Comparison of ENCODE assay signal across 17 mouse cellular contexts in the genomic region with DNA sequence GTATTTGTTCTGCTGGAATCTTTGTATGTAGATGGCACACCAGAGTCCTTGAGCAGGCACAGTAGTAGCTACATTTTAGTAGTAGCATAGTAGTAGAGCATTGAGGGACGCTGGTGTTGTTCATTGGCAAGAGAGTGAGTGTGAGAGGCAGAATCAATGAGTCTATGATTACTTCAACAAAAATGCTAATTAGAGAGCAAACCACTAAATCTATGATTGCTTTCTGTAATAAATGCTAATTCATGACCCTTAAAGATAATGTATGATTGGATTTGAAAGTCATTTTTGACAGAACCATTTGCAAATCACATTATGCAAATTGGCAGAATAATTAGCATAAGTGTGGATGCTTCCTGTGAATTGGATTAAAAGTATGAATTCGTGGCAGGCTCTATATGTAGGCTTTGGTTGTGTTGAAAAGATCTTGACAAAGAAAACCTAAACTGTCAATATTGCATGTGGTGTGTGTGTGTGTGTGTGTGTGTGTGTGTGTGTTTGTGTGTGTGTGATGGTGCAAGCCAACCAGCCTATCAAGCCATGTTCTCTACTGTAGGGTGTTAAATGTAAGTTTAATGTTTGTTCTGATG.
A peak's percentile ranks its signal among the peaks of the same experiment; 100 is the strongest.
DNase-seq lines count a peak whose midpoint lies in the region; ATAC-seq and TF ChIP-seq lines count a peak whose summit lies in the region.
"Had no signal": no experiment of that assay in that cellular context is flagged by ENCODE, and none has a peak within 500 bp of the region (broad histone marks: within the 10 kb centered on the region; RNA-seq: fewer than 3 reads in every experiment).

No protein-coding gene starts in this region.

- H3K4me2 ChIP-seq in forebrain, embryonic 12.5 days = no peak overlapping the region
- H3K4me2 ChIP-seq in hindbrain, embryonic 13.5 days = no peak overlapping the region
- no peak overlapping the region for H3K4me2 ChIP-seq in hindbrain, embryonic 16.5 days (ENCODE audit: low read length)
- H3K4me2 ChIP-seq in midbrain, embryonic 15.5 days = no peak overlapping the region
- H3K4me2 ChIP-seq in midbrain, embryonic 11.5 days = no peak overlapping the region
- no peak overlapping the region for H3K4me2 ChIP-seq in stomach, postnatal 0 days (replicated peaks; ENCODE audit: low read depth)
- H3K4me2 ChIP-seq: limb, embryonic 13.5 days; lung, embryonic 15.5 days had no signal

- no peaks in the 10 kb centered on the region for H3K9me3 ChIP-seq in forebrain, embryonic 12.5 days
- no peaks in the 10 kb centered on the region for H3K9me3 ChIP-seq in forebrain, embryonic 10.5 days
- H3K9me3 ChIP-seq in hindbrain, embryonic 13.5 days = no peaks in the 10 kb centered on the region
- H3K9me3 ChIP-seq in hindbrain, embryonic 16.5 days (ENCODE audit: control insufficient read depth, low read length) = no peaks in the 10 kb centered on the region
- H3K9me3 ChIP-seq in midbrain, embryonic 15.5 days = no peaks in the 10 kb centered on the region
- no peaks in the 10 kb centered on the region for H3K9me3 ChIP-seq in midbrain, embryonic 11.5 days (ENCODE audit: control insufficient read depth, low read length)
- no peaks in the 10 kb centered on the region for H3K9me3 ChIP-seq in stomach, postnatal 0 days (ENCODE audit: control insufficient read depth, low read length)
- H3K9me3 ChIP-seq: limb, embryonic 13.5 days; lung, embryonic 15.5 days had no signal

- no peaks in the 10 kb centered on the region for H3K27me3 ChIP-seq in forebrain, embryonic 12.5 days
- no peaks in the 10 kb centered on the region for H3K27me3 ChIP-seq in forebrain, embryonic 10.5 days (ENCODE audit: poor library complexity, severe bottlenecking)
- H3K27me3 ChIP-seq in hindbrain, embryonic 13.5 days = no peaks in the 10 kb centered on the region
- H3K27me3 ChIP-seq in hindbrain, embryonic 16.5 days (replicated peaks; ENCODE audit: control insufficient read depth, insufficient read depth, low read length) = no peaks in the 10 kb centered on the region
- no peaks in the 10 kb centered on the region for H3K27me3 ChIP-seq in midbrain, embryonic 15.5 days (replicated peaks)
- no peaks in the 10 kb centered on the region for H3K27me3 ChIP-seq in midbrain, embryonic 11.5 days (ENCODE audit: control insufficient read depth, insufficient read depth, low read length)
- no peaks in the 10 kb centered on the region for H3K27me3 ChIP-seq in stomach, postnatal 0 days (ENCODE audit: control insufficient read depth, insufficient read depth, low read length)
- H3K27me3 ChIP-seq: limb, embryonic 13.5 days; lung, embryonic 15.5 days had no signal

- TF ChIP-seq CTCF in stomach, postnatal 0 days (IDR thresholded peaks at IDR 0.05; ENCODE audit: low read depth) = no peak

- WGBS in forebrain, embryonic 12.5 days = 63% methylated on average over 2 of the region's 2 CpGs
- 89% methylated on average over 2 of the region's 2 CpGs for WGBS in forebrain, embryonic 10.5 days
- 61% methylated on average over 2 of the region's 2 CpGs for WGBS in hindbrain, embryonic 13.5 days
- WGBS in hindbrain, embryonic 16.5 days = 61% methylated on average over 2 of the region's 2 CpGs
- 55% methylated on average over 2 of the region's 2 CpGs for WGBS in midbrain, embryonic 15.5 days
- WGBS in midbrain, embryonic 11.5 days = 80% methylated on average over 2 of the region's 2 CpGs
- WGBS in stomach, postnatal 0 days = 86% methylated on average over 2 of the region's 2 CpGs

- peak overlapping the region; percentile 13; the same call in 1 of the 2 replicates for H3K27ac ChIP-seq in forebrain, embryonic 12.5 days
- no peak overlapping the region for H3K27ac ChIP-seq in forebrain, embryonic 10.5 days
- H3K27ac ChIP-seq in hindbrain, embryonic 13.5 days = peak overlapping the region; percentile 61
- no peak overlapping the region for H3K27ac ChIP-seq in hindbrain, embryonic 16.5 days (ENCODE audit: low read depth, low read length)
- peak overlapping the region; percentile 60; the same call in 1 of the 2 replicates for H3K27ac ChIP-seq in midbrain, embryonic 15.5 days
- H3K27ac ChIP-seq in midbrain, embryonic 11.5 days (ENCODE audit: low read depth, low read length) = no peak overlapping the region
- H3K27ac ChIP-seq in stomach, postnatal 0 days (replicated peaks) = peak overlapping the region; percentile 72; the same call in 1 of the 2 replicates
- H3K27ac ChIP-seq: kidney, postnatal 0 days; limb, embryonic 13.5 days; liver, embryonic 14.5 days; lung, embryonic 15.5 days had no signal

- ATAC-seq in forebrain, embryonic 12.5 days (ENCODE audit: low FRiP score) = peak; percentile 49; the same call in 1 of the 2 replicates
- ATAC-seq in hindbrain, embryonic 13.5 days (ENCODE audit: low FRiP score) = 0 out of 2 replicates have a peak, but pooled peaks have one; percentile 40
- ATAC-seq in hindbrain, embryonic 16.5 days = no peak
- ATAC-seq in midbrain, embryonic 15.5 days (replicated peaks) = peak; percentile 38
- ATAC-seq in midbrain, embryonic 11.5 days (ENCODE audit: low FRiP score) = no peak
- ATAC-seq in stomach, postnatal 0 days (ENCODE audit: low FRiP score, low TSS enrichment) = no peak

- no peak for TF ChIP-seq EP300 in stomach, postnatal 0 days (optimal IDR thresholded peaks at IDR 0.05)

- H3K4me3 ChIP-seq in forebrain, embryonic 12.5 days (replicated peaks) = no peak overlapping the region
- H3K4me3 ChIP-seq in forebrain, embryonic 10.5 days = no peak overlapping the region
- no peak overlapping the region for H3K4me3 ChIP-seq in hindbrain, embryonic 13.5 days
- H3K4me3 ChIP-seq in hindbrain, embryonic 16.5 days (ENCODE audit: low read length) = no peak overlapping the region
- H3K4me3 ChIP-seq in midbrain, embryonic 15.5 days = no peak overlapping the region
- no peak overlapping the region for H3K4me3 ChIP-seq in midbrain, embryonic 11.5 days (ENCODE audit: low read depth, low read length)
- no peak overlapping the region for H3K4me3 ChIP-seq in stomach, postnatal 0 days (ENCODE audit: low read depth, low read length)
- H3K4me3 ChIP-seq: limb, embryonic 13.5 days; lung, embryonic 15.5 days had no signal

- H3K36me3 ChIP-seq in forebrain, embryonic 12.5 days (replicated peaks) = peaks cover 8% of the 10 kb centered on the region
- H3K36me3 ChIP-seq in forebrain, embryonic 10.5 days (replicated peaks) = peaks cover 12% of the 10 kb centered on the region
- peaks cover 9% of the 10 kb centered on the region for H3K36me3 ChIP-seq in hindbrain, embryonic 13.5 days
- H3K36me3 ChIP-seq in hindbrain, embryonic 16.5 days (ENCODE audit: control insufficient read depth, insufficient read depth, low read length) = no peaks in the 10 kb centered on the region
- no peaks in the 10 kb centered on the region for H3K36me3 ChIP-seq in midbrain, embryonic 15.5 days (replicated peaks)
- H3K36me3 ChIP-seq in midbrain, embryonic 11.5 days (ENCODE audit: control insufficient read depth, insufficient read depth, low read length) = 0 out of 2 replicates have a peak, but pooled peaks cover 2% of the 10 kb centered on the region
- peaks cover 4% of the 10 kb centered on the region for H3K36me3 ChIP-seq in stomach, postnatal 0 days (ENCODE audit: control insufficient read depth, insufficient read depth, low read length)

- no peak overlapping the region for H3K9ac ChIP-seq in forebrain, embryonic 12.5 days
- H3K9ac ChIP-seq in hindbrain, embryonic 13.5 days = no peak overlapping the region
- H3K9ac ChIP-seq in hindbrain, embryonic 16.5 days (ENCODE audit: low read depth, low read length) = no peak overlapping the region
- H3K9ac ChIP-seq in midbrain, embryonic 15.5 days = no peak overlapping the region
- H3K9ac ChIP-seq in midbrain, embryonic 11.5 days (ENCODE audit: low read length) = no peak overlapping the region
- no peak overlapping the region for H3K9ac ChIP-seq in stomach, postnatal 0 days (ENCODE audit: low read length)
- H3K9ac ChIP-seq: limb, embryonic 13.5 days; liver, embryonic 14.5 days; lung, embryonic 15.5 days had no signal

- H3K4me1 ChIP-seq in forebrain, embryonic 12.5 days = peaks cover 8% of the 10 kb centered on the region; the same call in 1 of the 2 replicates
- 0 out of 2 replicates have a peak, but pooled peaks cover 3% of the 10 kb centered on the region for H3K4me1 ChIP-seq in forebrain, embryonic 10.5 days
- peaks cover 24% of the 10 kb centered on the region for H3K4me1 ChIP-seq in hindbrain, embryonic 13.5 days (replicated peaks)
- H3K4me1 ChIP-seq in hindbrain, embryonic 16.5 days (ENCODE audit: control insufficient read depth, insufficient read depth, low read depth, low read length) = peaks cover 6% of the 10 kb centered on the region
- H3K4me1 ChIP-seq in midbrain, embryonic 15.5 days = peaks cover 20% of the 10 kb centered on the region
- H3K4me1 ChIP-seq in midbrain, embryonic 11.5 days (ENCODE audit: control insufficient read depth, insufficient read depth, low read length) = no peaks in the 10 kb centered on the region
- H3K4me1 ChIP-seq in stomach, postnatal 0 days (replicated peaks; ENCODE audit: control insufficient read depth, insufficient read depth) = peaks cover 3% of the 10 kb centered on the region; the same call in 1 of the 2 replicates

- DNase-seq in forebrain, embryonic 10.5 days (ENCODE audit: extremely low spot score, low spot score) = no peak
- no peak for DNase-seq in midbrain, embryonic 11.5 days (ENCODE audit: low spot score, missing footprints)
- no peak for DNase-seq in stomach, postnatal 0 days (ENCODE audit: low spot score)
- no peak for DNase-seq in cerebellum, postnatal 10 days
- DNase-seq: cerebellum, adult 11-12 months; cerebellum, postnatal 36 days; layer of hippocampus, postnatal 36 days; spleen, adult 18-20 months; thymus, adult 2 months had no signal

Comparison
In these comparisons a context has a peak if more than half of its experiments do, and no peak if none do; other contexts are left out.
1. ATAC-seq: peak in forebrain, embryonic 12.5 days (single experiment), hindbrain, embryonic 13.5 days (single experiment) and midbrain, embryonic 15.5 days (single experiment); none in hindbrain, embryonic 16.5 days (single experiment), midbrain, embryonic 11.5 days (single experiment) and stomach, postnatal 0 days (single experiment).
2. H3K27ac ChIP-seq: peak in forebrain, embryonic 12.5 days (single experiment), hindbrain, embryonic 13.5 days (single experiment), midbrain, embryonic 15.5 days (single experiment) and stomach, postnatal 0 days (single experiment); none in forebrain, embryonic 10.5 days (single experiment), hindbrain, embryonic 16.5 days (single experiment) and midbrain, embryonic 11.5 days (single experiment).